Mouse (Mus musculus) frontal cortex, adult 2 months (tissue): ENCODE data around the gene Gm6899. TPM values are rescaled to one million over a fixed set of nuclear protein-coding genes. Genes with fewer than 3 reads are reported as not detected.

ENCODE experiments used
- DNase-seq, 2 experiments: peaks; one replicate each; pipeline ENCODE4 v3.0.0; 2022; ENCODE audit warnings: low spot score in 1 of 2; ENCODE audit errors: extremely low spot score in 1 of 2
- polyA plus RNA-seq: library from polyadenylated mRNA; depleted of rRNA; stranded (reverse); fragments of >200 nt; gene quantifications from 2 replicates; pipeline ENCODE4 v1.2.3, GENCODE M21; 2012; rRNA removed

The Gm6899 gene
- polyA plus RNA-seq, 1 experiment: not detected

DNA sequence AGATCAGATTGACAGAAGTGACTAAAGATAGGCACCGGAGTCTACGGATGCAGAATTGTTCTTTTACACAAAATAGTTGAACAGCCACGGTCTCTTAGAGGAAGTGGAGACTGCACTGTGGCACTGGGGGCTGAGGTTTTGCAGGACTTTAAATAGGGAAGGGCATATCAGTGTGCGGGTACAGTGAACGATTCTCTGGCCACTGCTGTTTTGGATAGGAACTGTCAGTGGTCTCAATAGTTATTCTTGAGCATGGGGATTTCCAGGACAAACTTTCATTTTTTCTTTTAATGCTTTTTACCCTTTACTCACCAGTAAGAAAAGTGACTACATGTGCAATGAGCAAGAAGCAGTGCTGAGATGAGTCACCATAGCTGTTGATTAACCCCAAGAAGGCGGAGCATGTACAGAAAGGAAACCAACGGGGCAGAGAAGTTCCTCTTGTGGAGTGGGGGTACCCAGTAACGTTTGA, 47.3 kb downstream of the Gm6899 start:
- DNase-seq: no peak

DNA sequence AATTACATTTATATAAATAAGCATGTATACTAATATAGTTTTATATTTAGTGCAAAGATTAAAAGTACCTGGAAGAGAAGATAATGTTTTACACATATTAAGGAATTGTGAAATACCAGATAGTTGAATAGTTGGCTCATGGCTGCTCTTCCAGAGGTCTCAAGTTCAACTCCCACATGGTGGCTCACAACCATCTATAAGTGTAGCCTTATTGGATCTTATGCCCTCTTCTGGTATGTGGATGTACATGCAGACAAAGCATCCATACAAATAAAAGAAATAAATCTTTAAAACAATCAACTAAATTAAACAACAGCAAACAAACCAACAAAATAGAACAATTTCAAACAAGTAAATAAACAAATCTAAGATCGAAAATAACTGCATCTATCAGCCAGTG, 49.1 kb downstream of the Gm6899 start:
- no peak for DNase-seq

Other genes with a start within 250 kb of the Gm6899 start
- 7.6 and 10.7 TPM in 2 replicates for gene Fancl, start 207.1 kb upstream of the Gm6899 start, polyA plus RNA-seq
- gene Vrk2, start 758 bp downstream of the Gm6899 start, polyA plus RNA-seq: 2.1 TPM in 2 replicates